Mouse (Mus musculus): ENCODE data around the gene Samd14.

Samd14 gene

GRCm38 (mm10) chr11:95069226-95069957 lies 59.7 kb downstream of the Samd14 start:
- no peak for DNase-seq (ENCODE audit: extremely low read depth, insufficient read length, low spot score)

GRCm38 (mm10) chr11:95070140-95071107 lies 60.7 kb downstream of the Samd14 start:
- DNase-seq (ENCODE audit: extremely low read depth, insufficient read length, low spot score), result no peak

- peak; percentile 47 for DNase-seq (ENCODE audit: extremely low read depth, insufficient read length, low spot score)
Observed at GRCm38 (mm10) chr11:95071266-95071665, 61.6 kb downstream of the Samd14 start.

GRCm38 (mm10) chr11:95072136-95072535 lies 62.5 kb downstream of the Samd14 start:
- DNase-seq (ENCODE audit: extremely low read depth, insufficient read length, low spot score), result peak; percentile 51

GRCm38 (mm10) chr11:95072804-95073203 lies 63.1 kb downstream of the Samd14 start:
- DNase-seq (ENCODE audit: extremely low read depth, insufficient read length, low spot score), result peak; percentile 57

GRCm38 (mm10) chr11:95073835-95074234 lies 64.2 kb downstream of the Samd14 start:
- no peak for DNase-seq (ENCODE audit: extremely low read depth, insufficient read length, low spot score)

GRCm38 (mm10) chr11:95074694-95075093 lies 65.0 kb downstream of the Samd14 start:
- no peak for DNase-seq (ENCODE audit: extremely low read depth, insufficient read length, low spot score)

GRCm38 (mm10) chr11:95075197-95076040 lies 65.7 kb downstream of the Samd14 start:
- DNase-seq (ENCODE audit: extremely low read depth, insufficient read length, low spot score), result peak; percentile 65

All from 3134 (cell line).